Mouse (Mus musculus) thymus, adult 2 months (tissue): ENCODE data around the gene Fam45a.

Experiments
- CTCF ChIP-seq: fragments of 200-500 bp; IDR thresholded peaks from 2 replicates; pipeline ENCODE4 v1.5.1; 2012; ENCODE audit warnings: mild to moderate bottlenecking, control low read depth, low read length, moderate library complexity, borderline replicate concordance; ENCODE audit not compliant: control insufficient read depth, poor library complexity, insufficient read depth; ENCODE audit errors: extremely low read depth
- POLR2A ChIP-seq: fragments of 200-500 bp; IDR thresholded peaks from 2 replicates; pipeline ENCODE4 v1.6.1; 2012; ENCODE audit warnings: mild to moderate bottlenecking, low read length, control low read depth, moderate library complexity; ENCODE audit not compliant: control insufficient read depth, poor library complexity, insufficient read depth; ENCODE audit errors: extremely low read depth

- no peak for TF ChIP-seq POLR2A
- TF ChIP-seq CTCF: no peak
These were observed 29.4 kb upstream of the Fam45a start for GRCm38 (mm10) chr19:60782034-60782433.
